Mouse (Mus musculus): ENCODE measurements around the gene Tmem259. TPM values are rescaled to one million over a fixed set of nuclear protein-coding genes. Genes with fewer than 3 reads are reported as not detected.
A peak's percentile ranks its signal among the peaks of the same experiment; 100 is the strongest.

Gene Tmem259
- polyA plus RNA-seq, 1 experiment from 2014 or later, result 21.1 TPM

DNA sequence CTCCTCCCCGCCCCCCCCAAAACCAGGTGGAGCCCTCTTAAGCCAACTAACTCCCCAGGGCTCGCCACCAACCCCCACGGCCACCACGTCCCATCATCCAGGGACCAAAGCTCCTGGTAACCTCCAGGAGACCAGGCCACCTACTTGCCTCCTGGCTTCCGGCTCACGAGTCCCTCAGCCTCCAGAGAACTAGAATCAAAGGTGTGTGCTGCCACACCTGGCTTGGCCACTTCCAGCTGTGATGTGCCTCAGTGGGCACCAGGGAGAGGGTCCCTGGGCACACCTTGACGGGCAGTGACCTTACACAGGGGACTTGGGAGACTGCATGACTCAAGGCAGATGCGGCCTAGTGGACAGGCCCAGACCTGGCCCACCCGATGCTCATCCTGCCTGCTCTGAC lies 28.4 kb downstream of the Tmem259 start:
- no peak overlapping the region for H3K27ac ChIP-seq (ENCODE audit: low read depth, low read length)
- no peak overlapping the region for H3K9ac ChIP-seq (replicated peaks; ENCODE audit: low read depth, low read length)
- no peaks in the 10 kb centered on the region for H3K9me3 ChIP-seq (ENCODE audit: control insufficient read depth, low read length)
- no peak for ATAC-seq (ENCODE audit: low read depth)
- no peak overlapping the region for H3K4me3 ChIP-seq (ENCODE audit: low read depth, low read length)
- no peaks in the 10 kb centered on the region for H3K27me3 ChIP-seq (ENCODE audit: control insufficient read depth, insufficient read depth, low read length)
- peaks cover 2% of the 10 kb centered on the region; the same call in 1 of the 2 replicates for H3K4me1 ChIP-seq (ENCODE audit: control insufficient read depth, insufficient read depth, low read length)
- peaks cover 22% of the 10 kb centered on the region for H3K36me3 ChIP-seq (ENCODE audit: control insufficient read depth, insufficient read depth, low read length)
- 70% methylated on average over 9 of the region's 9 CpGs for WGBS
- H3K4me2 ChIP-seq (ENCODE audit: low read depth, low read length), result no peak overlapping the region

DNA sequence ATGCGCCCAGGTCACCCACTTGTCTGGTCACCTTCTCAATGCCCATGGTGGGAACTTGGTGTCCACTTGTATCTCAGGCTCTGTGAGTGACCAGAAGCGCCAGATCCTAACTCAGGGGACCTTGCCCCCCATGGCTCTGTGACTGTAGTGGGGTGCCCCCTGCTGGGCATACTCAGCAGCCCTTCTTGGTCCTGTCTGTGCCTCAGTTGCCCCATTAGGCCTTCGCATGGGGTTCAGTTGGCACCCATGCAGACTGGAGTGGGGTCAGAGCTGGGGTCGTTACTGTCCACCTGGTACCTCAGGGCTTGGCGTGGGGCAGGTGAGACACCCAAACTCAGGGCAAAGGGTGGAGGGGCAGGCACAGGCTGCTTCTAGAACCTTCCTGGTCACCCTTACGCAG lies 30.2 kb downstream of the Tmem259 start:
- no peak overlapping the region for H3K27ac ChIP-seq (ENCODE audit: low read depth, low read length)
- no peaks in the 10 kb centered on the region for H3K4me1 ChIP-seq (ENCODE audit: control insufficient read depth, insufficient read depth, low read length)
- H3K9me3 ChIP-seq (ENCODE audit: control insufficient read depth, low read length), result no peaks in the 10 kb centered on the region
- H3K27me3 ChIP-seq (ENCODE audit: control insufficient read depth, insufficient read depth, low read length), result no peaks in the 10 kb centered on the region
- 86% methylated on average over 6 of the region's 6 CpGs for WGBS
- no peak for ATAC-seq (ENCODE audit: low read depth)
- peaks cover 28% of the 10 kb centered on the region for H3K36me3 ChIP-seq (ENCODE audit: control insufficient read depth, insufficient read depth, low read length)
- H3K9ac ChIP-seq (replicated peaks; ENCODE audit: low read depth, low read length), result no peak overlapping the region
- no peak overlapping the region for H3K4me2 ChIP-seq (ENCODE audit: low read depth, low read length)
- no peak overlapping the region for H3K4me3 ChIP-seq (ENCODE audit: low read depth, low read length)

DNA sequence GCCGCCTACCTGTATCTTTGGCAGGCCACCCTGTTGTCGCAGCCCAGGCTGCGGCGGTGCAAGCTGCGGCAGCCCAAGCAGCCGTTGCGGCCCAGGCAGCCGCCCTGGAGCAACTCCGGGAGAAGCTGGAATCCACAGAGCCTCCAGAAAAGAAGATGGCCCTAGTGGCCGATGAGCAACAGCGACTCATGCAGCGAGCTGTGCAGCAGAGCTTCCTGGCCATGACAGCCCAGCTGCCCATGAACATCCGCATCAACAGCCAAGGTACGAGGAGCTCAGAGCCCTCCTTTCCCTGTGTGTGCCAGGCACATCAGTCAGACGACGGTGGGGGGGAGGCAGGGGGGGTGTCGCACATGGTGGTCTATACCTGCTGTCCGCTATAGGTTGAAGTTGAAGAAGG lies 33.5 kb downstream of the Tmem259 start:
- Histone ChIP-seq H3K9ac (replicated peaks; ENCODE audit: low read depth, low read length) (no peak overlapping the region), H3K9me3 (ENCODE audit: control insufficient read depth, low read length) (no peaks in the 10 kb centered on the region), H3K27me3 (ENCODE audit: control insufficient read depth, insufficient read depth, low read length) (no peaks in the 10 kb centered on the region), H3K4me3 (ENCODE audit: low read depth, low read length) (no peak overlapping the region), H3K36me3 (ENCODE audit: control insufficient read depth, insufficient read depth, low read length) (peaks cover 32% of the 10 kb centered on the region), H3K4me2 (ENCODE audit: low read depth, low read length) (no peak overlapping the region), H3K27ac (ENCODE audit: low read depth, low read length) (no peak overlapping the region), H3K4me1 (ENCODE audit: control insufficient read depth, insufficient read depth, low read length) (0 out of 2 replicates have a peak, but pooled peaks cover 4% of the 10 kb centered on the region)
- WGBS, result 90% methylated on average over 18 of the region's 18 CpGs
- no peak for ATAC-seq (ENCODE audit: low read depth)

DNA sequence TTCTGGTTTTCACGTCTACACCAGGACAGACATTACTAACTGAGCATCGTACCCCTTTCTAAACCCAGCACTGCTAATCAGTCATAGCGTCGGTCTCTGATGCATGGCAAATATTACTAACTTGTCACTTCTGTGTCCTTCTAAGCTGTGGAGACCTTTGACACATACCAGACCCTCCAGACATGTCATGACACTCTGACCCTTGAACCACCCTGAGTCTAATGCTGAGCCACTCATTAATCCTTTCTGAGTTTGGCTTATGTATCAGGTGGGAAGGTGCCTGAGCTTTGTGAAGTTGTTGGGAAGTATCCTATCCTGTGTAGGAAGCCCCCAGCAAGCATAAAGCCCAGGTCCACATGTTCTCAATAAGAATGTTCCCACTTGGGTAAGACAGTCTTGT lies 34.3 kb downstream of the Tmem259 start:
- H3K9me3 ChIP-seq (ENCODE audit: control insufficient read depth, low read length), result no peaks in the 10 kb centered on the region
- H3K4me3 ChIP-seq (ENCODE audit: low read depth, low read length), result no peak overlapping the region
- no peak for ATAC-seq (ENCODE audit: low read depth)
- H3K4me1 ChIP-seq (ENCODE audit: control insufficient read depth, insufficient read depth, low read length), result 0 out of 2 replicates have a peak, but pooled peaks cover 4% of the 10 kb centered on the region
- peaks cover 32% of the 10 kb centered on the region for H3K36me3 ChIP-seq (ENCODE audit: control insufficient read depth, insufficient read depth, low read length)
- H3K4me2 ChIP-seq (ENCODE audit: low read depth, low read length), result no peak overlapping the region
- WGBS, result 98% methylated on average over 4 of the region's 4 CpGs
- no peak overlapping the region for H3K27ac ChIP-seq (ENCODE audit: low read depth, low read length)
- no peaks in the 10 kb centered on the region for H3K27me3 ChIP-seq (ENCODE audit: control insufficient read depth, insufficient read depth, low read length)
- H3K9ac ChIP-seq (replicated peaks; ENCODE audit: low read depth, low read length), result no peak overlapping the region

DNA sequence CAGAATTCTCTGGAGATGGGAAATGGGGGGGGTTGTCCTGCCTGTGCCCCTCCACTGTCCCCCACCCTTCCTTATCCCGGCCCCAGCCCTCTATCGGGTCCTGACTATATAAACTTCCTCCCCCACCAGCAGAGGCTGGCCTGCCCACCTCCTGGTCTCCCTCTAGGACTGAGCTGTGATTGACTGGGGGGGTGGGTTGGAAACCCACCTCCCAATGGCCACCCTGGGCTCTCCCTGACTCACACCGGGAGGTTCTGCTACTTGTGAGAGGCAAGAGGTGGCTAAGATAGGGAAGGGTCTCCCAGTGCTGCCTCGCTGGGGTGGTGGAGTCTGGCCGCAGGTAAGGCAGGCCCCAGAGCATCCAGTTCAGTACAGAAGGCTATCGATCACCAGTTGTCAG lies 36.6 kb downstream of the Tmem259 start:
- Histone ChIP-seq H3K4me2 (ENCODE audit: low read depth, low read length) (no peak overlapping the region), H3K36me3 (ENCODE audit: control insufficient read depth, insufficient read depth, low read length) (peaks cover 21% of the 10 kb centered on the region), H3K4me3 (ENCODE audit: low read depth, low read length) (no peak overlapping the region), H3K4me1 (ENCODE audit: control insufficient read depth, insufficient read depth, low read length) (peaks cover 8% of the 10 kb centered on the region; the same call in 1 of the 2 replicates), H3K27me3 (ENCODE audit: control insufficient read depth, insufficient read depth, low read length) (no peaks in the 10 kb centered on the region), H3K27ac (ENCODE audit: low read depth, low read length) (no peak overlapping the region), H3K9me3 (ENCODE audit: control insufficient read depth, low read length) (no peaks in the 10 kb centered on the region), H3K9ac (replicated peaks; ENCODE audit: low read depth, low read length) (no peak overlapping the region)
- no peak for ATAC-seq (ENCODE audit: low read depth)
- 66% methylated on average over 6 of the region's 6 CpGs for WGBS

DNA sequence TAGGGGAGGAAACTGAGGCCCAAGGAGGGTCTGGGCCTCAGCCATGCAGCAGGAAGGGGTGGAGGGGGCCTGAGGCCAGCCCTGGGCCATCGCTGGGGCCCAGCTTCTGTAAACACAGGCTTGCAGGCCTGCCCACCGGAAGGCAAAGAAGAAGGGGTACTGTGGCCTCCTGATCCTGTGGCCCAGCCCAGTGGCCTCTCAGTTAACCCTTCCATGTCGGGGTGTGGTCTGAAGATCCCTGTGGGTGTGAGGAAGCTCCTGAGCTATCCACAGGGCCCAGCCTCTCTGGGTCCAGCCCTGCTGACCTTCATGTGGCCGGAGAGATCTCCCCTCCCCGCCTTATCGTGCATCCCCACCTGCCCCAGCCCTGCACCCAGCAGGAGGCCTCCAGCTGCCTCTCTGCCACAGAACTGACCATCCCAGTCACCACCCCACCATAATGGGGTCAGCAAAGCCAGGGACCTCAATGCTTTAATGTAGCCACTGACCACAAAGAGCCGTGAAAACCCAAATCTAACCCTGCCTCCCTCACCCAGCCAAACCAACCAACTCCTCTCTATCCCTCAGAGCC lies 37.3 kb downstream of the Tmem259 start:
- Histone ChIP-seq H3K9me3 (ENCODE audit: control insufficient read depth, low read length) (no peaks in the 10 kb centered on the region), H3K36me3 (ENCODE audit: control insufficient read depth, insufficient read depth, low read length) (peaks cover 20% of the 10 kb centered on the region), H3K4me1 (ENCODE audit: control insufficient read depth, insufficient read depth, low read length) (peaks cover 8% of the 10 kb centered on the region; the same call in 1 of the 2 replicates), H3K27me3 (ENCODE audit: control insufficient read depth, insufficient read depth, low read length) (no peaks in the 10 kb centered on the region), H3K9ac (replicated peaks; ENCODE audit: low read depth, low read length) (no peak overlapping the region), H3K4me3 (ENCODE audit: low read depth, low read length) (no peak overlapping the region), H3K27ac (ENCODE audit: low read depth, low read length) (no peak overlapping the region), H3K4me2 (ENCODE audit: low read depth, low read length) (no peak overlapping the region)
- no peak for ATAC-seq (ENCODE audit: low read depth)
- 10% methylated on average over 6 of the region's 7 CpGs for WGBS

DNA sequence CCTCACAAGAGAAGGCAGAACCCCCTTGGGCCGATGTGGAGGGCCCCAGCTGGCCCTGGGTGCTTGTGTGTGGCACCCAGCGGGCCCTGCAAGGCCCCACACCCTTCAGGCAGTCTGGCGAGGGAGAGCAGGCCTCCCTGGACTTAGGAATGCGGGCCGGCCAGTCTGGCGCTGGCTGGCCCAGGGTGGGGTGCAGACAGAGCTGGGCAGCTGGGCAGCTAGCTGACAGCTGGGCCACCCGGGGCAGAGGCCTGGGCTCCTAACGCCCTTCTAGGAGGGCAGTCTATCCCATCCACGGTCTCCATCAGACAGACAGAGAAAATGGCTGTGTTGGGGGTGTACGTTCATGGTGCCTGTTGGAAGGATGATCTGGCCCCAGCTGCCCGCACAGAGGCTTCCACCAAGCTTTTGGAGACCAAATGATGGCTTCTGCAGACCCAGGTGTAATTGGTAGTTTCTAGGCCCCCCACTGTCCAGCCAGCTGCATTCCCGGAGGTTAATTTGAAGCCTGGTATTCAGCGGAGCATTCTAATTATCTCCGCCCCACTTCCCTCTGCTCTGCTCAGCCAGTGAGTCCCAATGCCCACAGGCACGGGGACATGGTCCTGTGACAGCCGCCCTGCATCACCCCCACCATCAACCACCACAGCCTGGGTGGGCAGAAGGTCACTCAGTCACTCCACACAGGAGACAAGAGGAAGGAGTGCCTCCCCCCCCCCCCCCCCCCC lies 38.5 kb downstream of the Tmem259 start:
- H3K9ac ChIP-seq (replicated peaks; ENCODE audit: low read depth, low read length), result peak overlapping the region; percentile 41
- peaks cover 8% of the 10 kb centered on the region; the same call in 1 of the 2 replicates for H3K4me1 ChIP-seq (ENCODE audit: control insufficient read depth, insufficient read depth, low read length)
- H3K36me3 ChIP-seq (ENCODE audit: control insufficient read depth, insufficient read depth, low read length), result peaks cover 10% of the 10 kb centered on the region
- no peak overlapping the region for H3K4me3 ChIP-seq (ENCODE audit: low read depth, low read length)
- H3K4me2 ChIP-seq (ENCODE audit: low read depth, low read length), result no peak overlapping the region
- no peaks in the 10 kb centered on the region for H3K9me3 ChIP-seq (ENCODE audit: control insufficient read depth, low read length)
- no peaks in the 10 kb centered on the region for H3K27me3 ChIP-seq (ENCODE audit: control insufficient read depth, insufficient read depth, low read length)
- 12% methylated on average over 16 of the region's 16 CpGs for WGBS
- 0 out of 2 replicates have a peak, but pooled peaks have one; percentile 39 for ATAC-seq (ENCODE audit: low read depth)
- no peak overlapping the region; the same call in 1 of the 2 replicates for H3K27ac ChIP-seq (ENCODE audit: low read depth, low read length)

DNA sequence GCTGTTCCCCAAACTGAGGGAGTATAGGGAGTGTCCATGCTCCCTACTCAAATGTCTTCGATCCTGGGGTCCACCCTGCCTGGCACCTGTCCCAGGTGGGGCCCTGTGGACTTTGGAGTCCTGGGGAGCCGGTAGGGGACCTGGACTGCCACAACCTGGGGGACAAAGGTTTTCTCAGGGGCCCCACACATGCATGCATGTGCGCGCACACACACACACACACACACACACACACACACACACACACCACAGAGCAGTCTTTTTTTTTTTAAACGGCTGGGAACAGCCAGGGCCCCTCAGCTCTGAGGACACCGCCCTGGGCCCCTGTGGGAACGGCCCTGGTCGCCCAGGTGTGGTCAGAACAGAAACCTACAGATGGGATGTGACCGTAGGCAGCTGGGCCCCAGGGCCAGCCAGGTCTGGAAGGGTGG lies 40.6 kb downstream of the Tmem259 start:
- no peak for ATAC-seq (ENCODE audit: low read depth)
- H3K4me2 ChIP-seq (ENCODE audit: low read depth, low read length), result no peak overlapping the region
- no peak overlapping the region for H3K27ac ChIP-seq (ENCODE audit: low read depth, low read length)
- H3K4me1 ChIP-seq (ENCODE audit: control insufficient read depth, insufficient read depth, low read length), result peaks cover 8% of the 10 kb centered on the region; the same call in 1 of the 2 replicates
- peaks cover 4% of the 10 kb centered on the region; the same call in 1 of the 2 replicates for H3K36me3 ChIP-seq (ENCODE audit: control insufficient read depth, insufficient read depth, low read length)
- 53% methylated on average over 9 of the region's 9 CpGs for WGBS
- H3K9ac ChIP-seq (replicated peaks; ENCODE audit: low read depth, low read length), result 0 out of 2 replicates have a peak overlapping the region, but pooled peaks have one; percentile 16
- no peak overlapping the region for H3K4me3 ChIP-seq (ENCODE audit: low read depth, low read length)
- no peaks in the 10 kb centered on the region for H3K9me3 ChIP-seq (ENCODE audit: control insufficient read depth, low read length)
- no peaks in the 10 kb centered on the region for H3K27me3 ChIP-seq (ENCODE audit: control insufficient read depth, insufficient read depth, low read length)

DNA sequence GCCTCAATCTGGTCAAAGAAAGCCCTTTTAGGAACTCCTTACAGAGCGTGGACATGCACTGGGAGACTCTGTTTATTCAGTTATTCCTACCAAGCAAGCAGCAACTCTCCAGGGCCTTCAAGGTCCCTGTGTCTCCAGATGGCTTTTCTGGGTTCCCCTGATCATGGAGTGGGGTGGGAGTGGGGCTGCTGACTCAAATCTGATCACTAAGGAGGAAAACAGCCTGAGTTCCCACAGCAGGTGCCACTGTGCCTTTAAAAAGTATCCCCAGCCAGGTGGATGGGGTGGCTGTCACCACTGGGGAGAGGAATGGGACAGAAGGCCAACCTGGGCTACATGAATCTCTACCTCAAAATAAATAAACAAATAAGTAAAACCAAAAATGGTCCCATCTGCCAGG lies 41.1 kb downstream of the Tmem259 start:
- WGBS, result 70% methylated on average over 1 of the region's 1 CpGs
- no peaks in the 10 kb centered on the region for H3K27me3 ChIP-seq (ENCODE audit: control insufficient read depth, insufficient read depth, low read length)
- H3K9ac ChIP-seq (replicated peaks; ENCODE audit: low read depth, low read length), result no peak overlapping the region
- peaks cover 6% of the 10 kb centered on the region; the same call in 1 of the 2 replicates for H3K36me3 ChIP-seq (ENCODE audit: control insufficient read depth, insufficient read depth, low read length)
- H3K4me2 ChIP-seq (ENCODE audit: low read depth, low read length), result no peak overlapping the region
- no peak for ATAC-seq (ENCODE audit: low read depth)
- H3K4me3 ChIP-seq (ENCODE audit: low read depth, low read length), result no peak overlapping the region
- H3K27ac ChIP-seq (ENCODE audit: low read depth, low read length), result no peak overlapping the region
- peaks cover 8% of the 10 kb centered on the region; the same call in 1 of the 2 replicates for H3K4me1 ChIP-seq (ENCODE audit: control insufficient read depth, insufficient read depth, low read length)
- no peaks in the 10 kb centered on the region for H3K9me3 ChIP-seq (ENCODE audit: control insufficient read depth, low read length)

Measured in neural tube, embryonic 14.5 days (tissue).